Mouse (Mus musculus): ENCODE measurements around the gene Cfb. TPM values are rescaled to one million over a fixed set of nuclear protein-coding genes. Genes with fewer than 3 reads are reported as not detected.
"Not testable (repeated sequence)": the region's sequence is repeated elsewhere in the genome, so short reads cannot be mapped to it uniquely, and the experiment has no call there.

Gene Cfb
- total RNA-seq, 2 experiments from 2014 or later, result not detected

GRCm38 (mm10) chr17:34840736-34841307 is 21.5 kb downstream of the Cfb start:
- ATAC-seq (replicated peaks; ENCODE audit: poor library complexity, severe bottlenecking), result no peak

GRCm38 (mm10) chr17:34838785-34839184 is 23.5 kb downstream of the Cfb start:
- no peak for ATAC-seq (replicated peaks; ENCODE audit: poor library complexity, severe bottlenecking)

GRCm38 (mm10) chr17:34837464-34838324 is 24.6 kb downstream of the Cfb start:
- no peak for ATAC-seq (replicated peaks; ENCODE audit: poor library complexity, severe bottlenecking)

GRCm38 (mm10) chr17:34836856-34837221 is 25.5 kb downstream of the Cfb start, which contains the start of the genes Stk19 and Dxo:
Stk19 (minus strand) TSS chr17:34836945.
Dxo (plus strand) TSS chr17:34837019.
- ATAC-seq (replicated peaks; ENCODE audit: poor library complexity, severe bottlenecking), result peak; percentile 96

- peak; percentile 63 for ATAC-seq (replicated peaks; ENCODE audit: poor library complexity, severe bottlenecking)
These were observed 26.0 kb downstream of the Cfb start for GRCm38 (mm10) chr17:34836155-34836855.

- not testable (repeated sequence) for ATAC-seq (replicated peaks; ENCODE audit: poor library complexity, severe bottlenecking)
These were observed 31.5 kb downstream of the Cfb start for GRCm38 (mm10) chr17:34830776-34831175.

- ATAC-seq (replicated peaks; ENCODE audit: poor library complexity, severe bottlenecking), result no peak
These were observed 47.4 kb downstream of the Cfb start for GRCm38 (mm10) chr17:34814818-34815370.

- not testable (repeated sequence) for ATAC-seq (replicated peaks; ENCODE audit: poor library complexity, severe bottlenecking)
These were observed 48.6 kb downstream of the Cfb start for GRCm38 (mm10) chr17:34813747-34814146.

- no peak for ATAC-seq (replicated peaks; ENCODE audit: poor library complexity, severe bottlenecking)
These were observed 51.0 kb downstream of the Cfb start for GRCm38 (mm10) chr17:34811275-34811674.

GRCm38 (mm10) chr17:34810811-34811210 is 51.5 kb downstream of the Cfb start:
- not testable (repeated sequence) for ATAC-seq (replicated peaks; ENCODE audit: poor library complexity, severe bottlenecking)

GRCm38 (mm10) chr17:34810411-34810810 is 51.9 kb downstream of the Cfb start:
- ATAC-seq (replicated peaks; ENCODE audit: poor library complexity, severe bottlenecking), result not testable (repeated sequence)

GRCm38 (mm10) chr17:34808599-34809205 is 53.6 kb downstream of the Cfb start:
- ATAC-seq (replicated peaks; ENCODE audit: poor library complexity, severe bottlenecking), result no peak

- no peak for ATAC-seq (replicated peaks; ENCODE audit: poor library complexity, severe bottlenecking)
These were observed 55.1 kb downstream of the Cfb start for GRCm38 (mm10) chr17:34807176-34807575.

Other genes starting within 250 kb of the Cfb start
Only the 30 nearest of the 36 such genes appear.
- 2.9 and 10.3 TPM in 2 replicates for gene Fkbpl, start 217.8 kb downstream of the Cfb start, total RNA-seq (2014; fragmentation: Nextera tagmentation)
- gene Fkbpl, start 217.8 kb downstream of the Cfb start, total RNA-seq (2017), result 12.4 and 21.8 TPM in 2 replicates
- gene Atf6b, start 215.4 kb downstream of the Cfb start, total RNA-seq (2014; fragmentation: Nextera tagmentation), result 38.3 and 42.5 TPM in 2 replicates
- gene Atf6b, start 215.4 kb downstream of the Cfb start, total RNA-seq (2017), result 31.9 and 44.6 TPM in 2 replicates
- not detected in 2 replicates for gene Tnxb, start 192.0 kb downstream of the Cfb start, total RNA-seq (2014; fragmentation: Nextera tagmentation)
- not detected in 2 replicates for gene Tnxb, start 192.0 kb downstream of the Cfb start, total RNA-seq (2017)
- gene C4b, start 118.6 kb downstream of the Cfb start, total RNA-seq (2014; fragmentation: Nextera tagmentation), result 0.23 TPM in 1 of 2 replicates, not detected in the other
- 0.09 TPM in 1 of 2 replicates, not detected in the other for gene C4b, start 118.6 kb downstream of the Cfb start, total RNA-seq (2017)
- gene Cyp21a1, start 58.0 kb downstream of the Cfb start, total RNA-seq (2014; fragmentation: Nextera tagmentation), result not detected in 2 replicates
- not detected in 2 replicates for gene Cyp21a1, start 58.0 kb downstream of the Cfb start, total RNA-seq (2017)
- gene Stk19, start 25.6 kb downstream of the Cfb start, total RNA-seq (2014; fragmentation: Nextera tagmentation), result 24.0 and 47.6 TPM in 2 replicates
- gene Stk19, start 25.6 kb downstream of the Cfb start, total RNA-seq (2017), result 23.1 and 29.0 TPM in 2 replicates
- gene Dxo, start 25.5 kb downstream of the Cfb start, total RNA-seq (2014; fragmentation: Nextera tagmentation), result 28.3 and 50.7 TPM in 2 replicates
- gene Dxo, start 25.5 kb downstream of the Cfb start, total RNA-seq (2017), result 30.2 and 32.1 TPM in 2 replicates
- gene Skiv2l, start 12.3 kb downstream of the Cfb start, total RNA-seq (2014; fragmentation: Nextera tagmentation), result 31.1 and 48.4 TPM in 2 replicates
- 29.3 and 43.9 TPM in 2 replicates for gene Skiv2l, start 12.3 kb downstream of the Cfb start, total RNA-seq (2017)
- 53.3 and 54.5 TPM in 2 replicates for gene Nelfe, start 12.1 kb downstream of the Cfb start, total RNA-seq (2014; fragmentation: Nextera tagmentation)
- 37.1 and 57.3 TPM in 2 replicates for gene Nelfe, start 12.1 kb downstream of the Cfb start, total RNA-seq (2017)
- 12.2 and 14.2 TPM in 2 replicates for gene Zbtb12, start 17.0 kb upstream of the Cfb start, total RNA-seq (2014; fragmentation: Nextera tagmentation)
- 13.3 and 15.3 TPM in 2 replicates for gene Zbtb12, start 17.0 kb upstream of the Cfb start, total RNA-seq (2017)
- gene Gm20547, start 19.5 kb upstream of the Cfb start, total RNA-seq (2014; fragmentation: Nextera tagmentation), result not detected in 2 replicates
- gene Gm20547, start 19.5 kb upstream of the Cfb start, total RNA-seq (2017), result not detected in 2 replicates
- 1.5 and 7.7 TPM in 2 replicates for gene C2, start 35.7 kb upstream of the Cfb start, total RNA-seq (2014; fragmentation: Nextera tagmentation)
- 0.47 TPM in 1 of 2 replicates, not detected in the other for gene C2, start 35.7 kb upstream of the Cfb start, total RNA-seq (2017)
- gene Ehmt2, start 36.0 kb upstream of the Cfb start, total RNA-seq (2014; fragmentation: Nextera tagmentation), result 78.2 and 87.0 TPM in 2 replicates
- 90.9 and 120 TPM in 2 replicates for gene Ehmt2, start 36.0 kb upstream of the Cfb start, total RNA-seq (2017)
- gene Slc44a4, start 51.9 kb upstream of the Cfb start, total RNA-seq (2014; fragmentation: Nextera tagmentation), result 0.41 TPM in 1 of 2 replicates, not detected in the other
- 0.78 and 1.8 TPM in 2 replicates for gene Slc44a4, start 51.9 kb upstream of the Cfb start, total RNA-seq (2017)
- 30.3 and 35.3 TPM in 2 replicates for gene Neu1, start 68.7 kb upstream of the Cfb start, total RNA-seq (2014; fragmentation: Nextera tagmentation)
- 27.0 and 32.4 TPM in 2 replicates for gene Neu1, start 68.7 kb upstream of the Cfb start, total RNA-seq (2017)
- 11.4 and 13.9 TPM in 2 replicates for gene Hspa1b, start 96.7 kb upstream of the Cfb start, total RNA-seq (2014; fragmentation: Nextera tagmentation)
- 67.7 and 68.3 TPM in 2 replicates for gene Hspa1b, start 96.7 kb upstream of the Cfb start, total RNA-seq (2017)
- gene Gm20481, start 107.4 kb upstream of the Cfb start, total RNA-seq (2014; fragmentation: Nextera tagmentation), result not detected in 2 replicates
- gene Gm20481, start 107.4 kb upstream of the Cfb start, total RNA-seq (2017), result 0.34 and 1.4 TPM in 2 replicates
- 5.5 and 6.2 TPM in 2 replicates for gene Hspa1a, start 109.6 kb upstream of the Cfb start, total RNA-seq (2014; fragmentation: Nextera tagmentation)
- gene Hspa1a, start 109.6 kb upstream of the Cfb start, total RNA-seq (2017), result 45.2 and 49.0 TPM in 2 replicates
- not detected in 2 replicates for gene Hspa1l, start 110.2 kb upstream of the Cfb start, total RNA-seq (2014; fragmentation: Nextera tagmentation)
- gene Hspa1l, start 110.2 kb upstream of the Cfb start, total RNA-seq (2017), result 0.09 TPM in 1 of 2 replicates, not detected in the other
- gene Lsm2, start 119.3 kb upstream of the Cfb start, total RNA-seq (2014; fragmentation: Nextera tagmentation), result 129 and 305 TPM in 2 replicates
- 42.0 and 71.6 TPM in 2 replicates for gene Lsm2, start 119.3 kb upstream of the Cfb start, total RNA-seq (2017)
- gene Vars, start 138.5 kb upstream of the Cfb start, total RNA-seq (2014; fragmentation: Nextera tagmentation), result 75.6 and 150 TPM in 2 replicates
- 174 and 181 TPM in 2 replicates for gene Vars, start 138.5 kb upstream of the Cfb start, total RNA-seq (2017)
- gene Vwa7, start 154.1 kb upstream of the Cfb start, total RNA-seq (2014; fragmentation: Nextera tagmentation), result 0.11 and 0.19 TPM in 2 replicates
- gene Vwa7, start 154.1 kb upstream of the Cfb start, total RNA-seq (2017), result not detected in 2 replicates
- 2.5 TPM in 1 of 2 replicates, not detected in the other for gene Sapcd1, start 165.5 kb upstream of the Cfb start, total RNA-seq (2014; fragmentation: Nextera tagmentation)
- 0.90 TPM in 1 of 2 replicates, not detected in the other for gene Sapcd1, start 165.5 kb upstream of the Cfb start, total RNA-seq (2017)
- gene Msh5, start 184.2 kb upstream of the Cfb start, total RNA-seq (2014; fragmentation: Nextera tagmentation), result 0.19 and 6.8 TPM in 2 replicates
- 0.62 and 3.6 TPM in 2 replicates for gene Msh5, start 184.2 kb upstream of the Cfb start, total RNA-seq (2017)
- 231 and 245 TPM in 2 replicates for gene Clic1, start 187.4 kb upstream of the Cfb start, total RNA-seq (2014; fragmentation: Nextera tagmentation)
- gene Clic1, start 187.4 kb upstream of the Cfb start, total RNA-seq (2017), result 268 and 347 TPM in 2 replicates
- 3.4 TPM in 1 of 2 replicates, not detected in the other for gene Ddah2, start 196.5 kb upstream of the Cfb start, total RNA-seq (2014; fragmentation: Nextera tagmentation)
- gene Ddah2, start 196.5 kb upstream of the Cfb start, total RNA-seq (2017), result 0.57 and 3.7 TPM in 2 replicates
- not detected in 2 replicates for gene Ly6g6c, start 202.9 kb upstream of the Cfb start, total RNA-seq (2014; fragmentation: Nextera tagmentation)
- not detected in 2 replicates for gene Ly6g6c, start 202.9 kb upstream of the Cfb start, total RNA-seq (2017)
- not detected in 2 replicates for gene Mpig6b, start 203.7 kb upstream of the Cfb start, total RNA-seq (2014; fragmentation: Nextera tagmentation)
- not detected in 2 replicates for gene Mpig6b, start 203.7 kb upstream of the Cfb start, total RNA-seq (2017)
- gene Ly6g6e, start 214.4 kb upstream of the Cfb start, total RNA-seq (2014; fragmentation: Nextera tagmentation), result not detected in 2 replicates
- gene Ly6g6e, start 214.4 kb upstream of the Cfb start, total RNA-seq (2017), result not detected in 2 replicates
- gene Ly6g6d, start 215.5 kb upstream of the Cfb start, total RNA-seq (2014; fragmentation: Nextera tagmentation), result not detected in 2 replicates
- not detected in 2 replicates for gene Ly6g6d, start 215.5 kb upstream of the Cfb start, total RNA-seq (2017)